Mouse (Mus musculus): ENCODE data around the gene Nfkbie. TPM values are rescaled to one million over a fixed set of nuclear protein-coding genes. Genes with fewer than 3 reads are reported as not detected.

The Nfkbie gene
- polyA plus RNA-seq, 1 experiment, result 50.4 TPM

DNA sequence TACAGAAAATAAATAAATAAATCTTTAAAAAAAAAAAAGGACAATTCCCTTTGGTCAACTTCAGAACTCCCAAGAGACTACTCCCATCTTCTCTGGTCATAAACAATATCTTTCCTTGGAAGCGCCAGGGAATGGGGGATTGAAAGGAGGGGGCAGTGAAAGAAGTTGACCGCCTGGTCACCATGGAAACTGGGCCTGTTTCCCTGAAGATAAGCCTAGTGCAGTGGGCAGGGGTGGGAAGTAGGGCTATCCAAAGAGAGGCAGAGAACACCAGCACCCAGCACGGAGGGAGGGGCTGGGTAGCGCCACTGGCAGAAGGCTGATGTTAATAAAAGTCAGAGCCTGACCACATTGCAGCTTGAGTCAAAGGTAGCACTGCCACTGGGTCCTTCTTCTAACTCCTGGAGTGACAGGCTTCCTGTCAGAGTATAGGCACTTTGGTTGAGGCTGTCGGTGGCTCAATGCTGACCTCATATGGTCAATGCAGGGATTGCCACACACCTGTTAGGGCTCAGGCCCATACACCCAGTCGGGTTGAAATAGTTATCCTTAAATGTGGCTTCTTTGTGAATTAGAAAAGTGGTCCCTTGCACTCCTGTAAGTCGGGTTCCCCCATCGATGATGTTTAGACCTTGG is 3.6 kb upstream of the Nfkbie start:
- DNase-seq (ENCODE audit: low read depth in 1 of 2, low spot score in 2 of 2), result peak in 1 of 2 experiments; percentile 80
- Histone ChIP-seq H3K4me1 (ENCODE audit: control insufficient read depth, insufficient read depth, insufficient read length) (peaks cover 5% of the 10 kb centered on the region; the same call in 1 of the 2 replicates), H3K27me3 (ENCODE audit: control insufficient read depth, insufficient read depth, low read length) (peaks cover 13% of the 10 kb centered on the region), H3K36me3 (ENCODE audit: control insufficient read depth, insufficient read depth, low read length) (no peaks in the 10 kb centered on the region), H3K27ac (ENCODE audit: insufficient read depth, low read length) (no peak overlapping the region), H3K4me3 (ENCODE audit: extremely low read depth, insufficient read depth, insufficient read length) (no peak overlapping the region)
- 13% methylated on average over 8 of the region's 8 CpGs for whole genome bisulfite sequencing
- TF ChIP-seq CTCF (IDR thresholded peaks at IDR 0.05; ENCODE audit: extremely low read depth, insufficient read depth, insufficient read length, insufficient replicate concordance), result peak; percentile 95; the same call in 1 of the 2 replicates
- no peak for TF ChIP-seq POLR2A (IDR thresholded peaks at IDR 0.05; ENCODE audit: low read depth, low read length)

- no peak overlapping the region for H3K4me3 ChIP-seq (ENCODE audit: extremely low read depth, insufficient read depth, insufficient read length)
- WGBS, result 92% methylated on average over 3 of the region's 3 CpGs
These were observed 2.4 kb upstream of the Nfkbie start for GRCm38 (mm10) chr17:45553065-45553464.

GRCm38 (mm10) chr17:45554420-45554819 is 1.1 kb upstream of the Nfkbie start:
- peaks cover 4% of the 10 kb centered on the region for H3K27me3 ChIP-seq (ENCODE audit: control insufficient read depth, insufficient read depth, low read length)
- 45% methylated on average over 1 of the region's 1 CpGs for WGBS
- H3K4me3 ChIP-seq (ENCODE audit: extremely low read depth, insufficient read depth, insufficient read length), result no peak overlapping the region
- peaks cover 9% of the 10 kb centered on the region; the same call in 1 of the 2 replicates for H3K4me1 ChIP-seq (ENCODE audit: control insufficient read depth, insufficient read depth, insufficient read length)
- H3K27ac ChIP-seq (ENCODE audit: insufficient read depth, low read length), result no peak overlapping the region
- TF ChIP-seq CTCF (IDR thresholded peaks at IDR 0.05; ENCODE audit: extremely low read depth, insufficient read depth, insufficient read length, insufficient replicate concordance) (no peak), POLR2A (IDR thresholded peaks at IDR 0.05; ENCODE audit: low read depth, low read length) (no peak)
- no peak for DNase-seq (ENCODE audit: low read depth in 1 of 2, low spot score in 2 of 2)
- peaks cover 9% of the 10 kb centered on the region for H3K36me3 ChIP-seq (ENCODE audit: control insufficient read depth, insufficient read depth, low read length)

More at GRCm38 (mm10) chr17:45553065-45553464, 2.4 kb upstream of the Nfkbie start:
- peaks cover 13% of the 10 kb centered on the region for H3K27me3 ChIP-seq (ENCODE audit: control insufficient read depth, insufficient read depth, low read length)
- no peak for DNase-seq (ENCODE audit: low read depth in 1 of 2, low spot score in 2 of 2)
- TF ChIP-seq CTCF (IDR thresholded peaks at IDR 0.05; ENCODE audit: extremely low read depth, insufficient read depth, insufficient read length, insufficient replicate concordance) (no peak), POLR2A (IDR thresholded peaks at IDR 0.05; ENCODE audit: low read depth, low read length) (no peak)
- no peaks in the 10 kb centered on the region for H3K36me3 ChIP-seq (ENCODE audit: control insufficient read depth, insufficient read depth, low read length)
- no peak overlapping the region for H3K27ac ChIP-seq (ENCODE audit: insufficient read depth, low read length)
- peaks cover 5% of the 10 kb centered on the region; the same call in 1 of the 2 replicates for H3K4me1 ChIP-seq (ENCODE audit: control insufficient read depth, insufficient read depth, insufficient read length)

DNA sequence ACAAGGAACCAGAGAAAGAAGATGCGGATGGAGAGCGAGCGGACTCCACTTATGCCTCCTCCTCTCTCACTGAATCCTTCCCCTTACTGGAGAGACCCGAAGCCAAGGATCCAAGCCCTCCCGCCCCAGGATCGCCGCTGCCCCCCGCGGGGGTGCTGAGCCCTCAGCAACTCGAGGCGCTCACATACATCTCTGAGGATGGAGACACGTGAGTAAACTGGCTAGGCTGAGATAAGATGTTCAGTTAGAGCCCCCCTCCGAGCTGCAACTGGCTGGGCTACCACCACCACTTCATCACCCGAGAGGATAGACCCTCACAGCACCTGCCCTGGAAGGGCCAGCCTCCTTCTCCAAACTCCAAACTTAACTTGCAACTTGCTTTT is 595 bp downstream of the Nfkbie start:
- WGBS, result 1% methylated on average over 14 of the region's 14 CpGs
- TF ChIP-seq POLR2A (IDR thresholded peaks at IDR 0.05; ENCODE audit: low read depth, low read length), result no peak
- TF ChIP-seq CTCF (IDR thresholded peaks at IDR 0.05; ENCODE audit: extremely low read depth, insufficient read depth, insufficient read length, insufficient replicate concordance), result no peak
- peaks cover 9% of the 10 kb centered on the region; the same call in 1 of the 2 replicates for H3K4me1 ChIP-seq (ENCODE audit: control insufficient read depth, insufficient read depth, insufficient read length)
- peak overlapping the region; percentile 97 for H3K4me3 ChIP-seq (ENCODE audit: extremely low read depth, insufficient read depth, insufficient read length)
- peaks cover 17% of the 10 kb centered on the region for H3K36me3 ChIP-seq (ENCODE audit: control insufficient read depth, insufficient read depth, low read length)
- H3K27me3 ChIP-seq (ENCODE audit: control insufficient read depth, insufficient read depth, low read length), result no peaks in the 10 kb centered on the region
- no peak for DNase-seq (ENCODE audit: low read depth in 1 of 2, low spot score in 2 of 2)
- peak overlapping the region; percentile 89 for H3K27ac ChIP-seq (ENCODE audit: insufficient read depth, low read length)

GRCm38 (mm10) chr17:45556514-45557245 is 1.2 kb downstream of the Nfkbie start:
- Histone ChIP-seq H3K36me3 (ENCODE audit: control insufficient read depth, insufficient read depth, low read length) (peaks cover 20% of the 10 kb centered on the region), H3K27me3 (ENCODE audit: control insufficient read depth, insufficient read depth, low read length) (no peaks in the 10 kb centered on the region), H3K27ac (ENCODE audit: insufficient read depth, low read length) (peak overlapping the region; percentile 89), H3K4me3 (ENCODE audit: extremely low read depth, insufficient read depth, insufficient read length) (peak overlapping the region; percentile 97), H3K4me1 (ENCODE audit: control insufficient read depth, insufficient read depth, insufficient read length) (peaks cover 9% of the 10 kb centered on the region; the same call in 1 of the 2 replicates)
- WGBS, result 9% methylated on average over 3 of the region's 3 CpGs
- peak; percentile 33; the same call in 1 of the 2 replicates for TF ChIP-seq POLR2A (IDR thresholded peaks at IDR 0.05; ENCODE audit: low read depth, low read length)
- TF ChIP-seq CTCF (IDR thresholded peaks at IDR 0.05; ENCODE audit: extremely low read depth, insufficient read depth, insufficient read length, insufficient replicate concordance), result no peak
- DNase-seq (ENCODE audit: low read depth in 1 of 2, low spot score in 2 of 2), result peak in 1 of 2 experiments; percentile 53

DNA sequence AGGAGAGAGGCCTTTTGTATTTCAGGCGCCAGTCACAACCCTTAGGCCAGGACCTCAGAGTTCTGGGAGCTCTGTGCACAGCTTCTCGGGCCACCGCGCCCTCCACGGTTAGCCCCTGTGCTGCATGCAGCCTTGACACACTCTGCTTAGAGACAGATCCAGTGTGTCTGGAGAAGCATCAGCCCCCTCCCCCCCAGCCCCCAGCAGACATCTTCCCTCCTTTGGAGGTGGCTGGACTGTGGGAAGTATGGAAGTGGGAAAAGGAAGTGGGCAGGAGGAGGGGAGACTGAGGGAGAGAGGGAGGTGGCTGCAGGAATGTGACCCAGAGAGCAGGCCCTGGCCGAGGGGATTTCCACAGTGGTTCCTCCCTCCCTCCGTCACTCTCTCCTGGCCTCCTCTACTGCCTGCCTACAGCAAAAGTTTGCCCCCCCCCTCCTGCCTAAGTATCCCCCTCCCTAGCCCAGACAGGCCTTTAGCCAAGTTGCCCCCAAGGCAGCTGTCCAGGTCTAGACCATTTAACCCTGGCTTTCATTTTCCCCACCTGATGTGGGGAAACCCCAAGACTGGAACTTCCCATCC is 1.8 kb downstream of the Nfkbie start:
- Histone ChIP-seq H3K36me3 (ENCODE audit: control insufficient read depth, insufficient read depth, low read length) (peaks cover 25% of the 10 kb centered on the region), H3K4me1 (ENCODE audit: control insufficient read depth, insufficient read depth, insufficient read length) (peaks cover 9% of the 10 kb centered on the region; the same call in 1 of the 2 replicates), H3K27ac (ENCODE audit: insufficient read depth, low read length) (peak overlapping the region; percentile 89), H3K4me3 (ENCODE audit: extremely low read depth, insufficient read depth, insufficient read length) (peak overlapping the region; percentile 97), H3K27me3 (ENCODE audit: control insufficient read depth, insufficient read depth, low read length) (no peaks in the 10 kb centered on the region)
- peak in 1 of 2 experiments; percentile 56 for DNase-seq (ENCODE audit: low read depth in 1 of 2, low spot score in 2 of 2)
- under 1% methylated on average over 7 of the region's 7 CpGs for WGBS
- TF ChIP-seq CTCF (IDR thresholded peaks at IDR 0.05; ENCODE audit: extremely low read depth, insufficient read depth, insufficient read length, insufficient replicate concordance) (no peak), POLR2A (IDR thresholded peaks at IDR 0.05; ENCODE audit: low read depth, low read length) (no peak)

Measured in spleen, adult 2 months (tissue).